Mouse (Mus musculus) gastrocnemius, postnatal 10 days (tissue): ENCODE results near the gene Usp29. TPM values are rescaled to one million over a fixed set of nuclear protein-coding genes. Genes with fewer than 3 reads are reported as not detected.
"Not testable (repeated sequence)": the region's sequence is repeated elsewhere in the genome, so short reads cannot be mapped to it uniquely, and the experiment has no call there.

ENCODE experiments used
- DNase-seq: peaks from one replicate; pipeline ENCODE4 v3.0.0; 2021; ENCODE audit warnings: mixed read lengths
- total RNA-seq, 2 experiments: library from RNA; stranded (reverse); gene quantifications; 2 replicates each; pipeline ENCODE4 v1.2.3; 2021

Usp29 gene
- total RNA-seq, 2 experiments from 2014 or later, result 5.9 to 6.5 TPM

- DNase-seq, result no peak
Observed at GRCm38 (mm10) chr7:6874448-6874847, 144.1 kb downstream of the Usp29 start.

DNA sequence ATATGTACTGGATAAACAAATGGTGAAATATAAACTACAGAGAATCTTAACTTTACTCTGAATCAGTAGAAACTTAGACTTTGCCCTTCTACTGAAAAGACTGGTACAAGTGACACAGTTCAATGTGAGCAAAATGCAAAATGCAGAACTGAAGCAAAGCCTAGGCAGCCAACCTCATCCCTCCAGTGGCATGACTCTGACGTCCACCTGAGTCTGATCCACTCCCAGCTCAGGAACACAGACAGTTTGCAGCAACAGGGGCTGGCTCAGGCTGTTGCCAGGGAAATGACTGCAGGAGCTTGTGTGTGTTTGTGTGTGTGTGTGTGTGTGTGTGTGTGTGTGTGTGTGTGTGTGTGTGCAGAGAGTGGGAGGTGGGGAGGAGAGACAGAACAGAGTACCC, 147.8 kb downstream of the Usp29 start:
- no peak for DNase-seq

- DNase-seq, result not testable (repeated sequence)
Observed at GRCm38 (mm10) chr7:6878849-6879248, 148.5 kb downstream of the Usp29 start.

DNA sequence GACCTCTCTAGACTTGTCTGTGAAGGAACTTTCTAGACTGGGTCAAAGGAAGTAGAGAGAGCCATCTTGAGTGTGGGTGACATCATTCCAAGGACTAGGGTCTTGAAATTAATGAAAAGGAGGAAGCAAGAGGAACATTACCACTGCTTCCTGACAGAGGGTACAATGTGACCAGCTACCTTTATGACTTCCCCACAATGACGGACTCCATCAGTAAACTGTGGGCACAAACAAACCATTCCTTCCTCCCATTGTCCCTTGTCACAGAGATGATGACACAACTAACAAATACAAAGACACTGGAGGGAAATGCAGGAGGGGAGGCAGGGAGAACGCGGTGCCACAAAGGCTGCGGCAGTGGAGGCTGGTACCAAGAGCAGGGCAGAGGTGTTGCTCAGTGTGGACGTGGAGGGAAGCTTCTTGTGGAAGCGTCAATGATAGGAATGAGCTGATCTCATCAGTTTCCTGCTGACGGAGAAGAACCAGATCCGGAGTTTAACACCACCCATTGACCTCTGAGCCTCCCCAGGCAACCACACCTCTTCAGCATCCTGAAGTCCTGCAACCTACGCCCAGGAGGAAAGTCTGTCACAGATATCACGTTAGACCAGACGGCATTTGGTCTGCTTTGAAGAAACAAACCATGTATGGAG, 149.3 kb downstream of the Usp29 start:
- no peak for DNase-seq

DNA sequence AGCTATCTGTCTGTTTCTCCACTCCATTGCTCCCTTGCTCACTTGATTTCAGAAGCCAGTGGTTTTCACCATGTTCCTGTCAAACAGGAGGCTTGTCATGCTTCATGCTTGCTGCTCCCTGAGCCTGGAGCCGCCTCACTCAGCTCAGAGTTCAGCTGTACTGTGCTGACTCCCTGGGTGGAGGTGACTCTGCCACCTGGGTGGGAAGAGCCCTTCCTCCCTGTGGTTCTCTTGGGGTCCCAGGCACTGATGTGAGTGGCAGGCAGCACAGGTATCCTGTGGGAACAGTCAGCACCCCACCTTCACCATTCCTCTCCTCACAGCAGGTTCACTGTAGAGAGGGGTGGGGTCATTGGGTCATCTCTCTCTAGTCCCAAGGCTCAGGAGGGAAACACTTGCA, 150.5 kb downstream of the Usp29 start:
- DNase-seq, result not testable (repeated sequence)

GRCm38 (mm10) chr7:6881473-6882046, 151.2 kb downstream of the Usp29 start:
- DNase-seq, result no peak

- no peak for DNase-seq
Observed at GRCm38 (mm10) chr7:6883376-6884147, 153.2 kb downstream of the Usp29 start.

- peak; percentile 28 for DNase-seq
Observed at GRCm38 (mm10) chr7:6885416-6885815, 155.0 kb downstream of the Usp29 start.

- DNase-seq, result no peak
Observed at GRCm38 (mm10) chr7:6886896-6887295, 156.5 kb downstream of the Usp29 start.

- no peak for DNase-seq
Observed at GRCm38 (mm10) chr7:6889871-6890270, 159.5 kb downstream of the Usp29 start.

DNA sequence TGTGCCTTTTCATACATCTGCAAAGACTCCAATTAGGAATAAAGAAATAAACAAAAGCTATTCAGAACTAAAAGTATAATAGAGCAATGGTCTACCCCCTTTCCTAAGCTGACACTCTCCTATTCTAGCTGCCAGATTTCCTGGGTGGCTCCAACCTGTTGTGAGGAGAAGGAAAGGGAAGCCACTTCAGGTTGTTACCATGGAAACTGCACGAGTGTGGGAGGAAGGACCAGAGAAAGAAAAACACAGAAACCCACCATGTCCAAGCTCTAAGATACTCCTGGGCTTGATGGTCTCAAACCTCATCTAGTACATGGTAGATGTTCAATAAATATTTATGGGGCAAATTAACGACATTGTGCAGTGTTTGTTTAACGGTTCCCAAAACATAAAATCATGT, 160.8 kb downstream of the Usp29 start:
- DNase-seq, result no peak

GRCm38 (mm10) chr7:6897021-6897420, 166.6 kb downstream of the Usp29 start:
- DNase-seq, result not testable (repeated sequence)

DNA sequence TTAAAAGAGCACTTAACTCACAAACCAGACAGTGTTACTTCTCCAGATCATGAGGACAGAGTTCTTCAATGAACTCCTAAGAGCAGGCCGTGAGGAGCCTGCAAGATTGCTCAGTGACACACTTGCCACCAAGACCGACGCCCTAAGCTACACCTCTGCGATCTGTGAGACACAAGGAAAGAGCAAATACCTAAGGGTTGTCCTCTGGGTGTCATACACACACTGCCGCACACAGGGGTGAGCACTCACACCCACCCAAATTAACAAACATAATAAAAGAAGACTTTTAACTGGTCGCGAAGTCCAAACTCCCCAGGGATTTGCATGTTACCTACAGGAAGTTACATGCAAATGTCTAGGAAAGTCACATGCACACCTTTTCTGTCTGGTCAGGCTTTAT, 170.3 kb downstream of the Usp29 start:
- DNase-seq, result no peak

- DNase-seq, result no peak
Observed at GRCm38 (mm10) chr7:6903489-6903888, 173.1 kb downstream of the Usp29 start.

GRCm38 (mm10) chr7:6910527-6910926, 180.1 kb downstream of the Usp29 start:
- DNase-seq, result no peak

DNA sequence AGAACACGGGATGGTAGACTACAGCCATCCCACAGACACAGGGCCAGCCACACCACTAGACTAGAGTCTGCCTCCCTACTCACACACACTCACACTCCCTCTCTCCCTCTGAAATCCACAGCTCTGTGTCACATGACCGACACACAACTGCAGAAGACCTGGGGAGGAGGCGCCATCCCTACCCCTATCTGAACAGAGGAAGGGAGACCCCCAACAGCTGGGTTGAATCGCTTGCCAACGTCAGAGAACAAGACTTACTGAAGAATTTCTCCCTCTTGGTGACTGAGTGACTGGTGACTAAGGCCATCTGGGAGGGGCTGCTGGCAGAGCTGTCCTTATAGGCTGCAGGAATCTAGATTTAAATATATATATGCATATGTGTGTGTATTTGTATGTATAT, 181.4 kb downstream of the Usp29 start:
- DNase-seq, result no peak

- DNase-seq, result peak; percentile 68
Observed at GRCm38 (mm10) chr7:6913439-6914380, 183.3 kb downstream of the Usp29 start.

DNA sequence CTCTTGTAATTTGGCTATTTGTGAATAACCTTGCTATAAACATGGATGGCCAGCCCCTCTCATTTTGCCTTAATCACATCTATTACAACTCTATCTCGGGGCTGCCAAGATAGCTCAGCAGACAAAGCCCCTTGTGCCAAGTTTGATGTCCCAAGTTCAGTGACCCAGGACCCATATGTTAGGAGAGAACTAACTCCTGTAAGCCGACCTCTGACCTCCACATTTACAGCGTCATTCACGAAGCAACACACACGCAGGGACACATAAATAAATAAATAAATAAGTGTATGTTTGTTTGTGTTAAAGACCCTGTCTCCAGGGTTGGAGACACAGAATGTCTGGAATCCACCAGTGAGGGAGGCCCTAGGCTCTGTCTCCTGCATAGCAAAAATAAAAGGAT, 186.7 kb downstream of the Usp29 start:
- no peak for DNase-seq

DNA sequence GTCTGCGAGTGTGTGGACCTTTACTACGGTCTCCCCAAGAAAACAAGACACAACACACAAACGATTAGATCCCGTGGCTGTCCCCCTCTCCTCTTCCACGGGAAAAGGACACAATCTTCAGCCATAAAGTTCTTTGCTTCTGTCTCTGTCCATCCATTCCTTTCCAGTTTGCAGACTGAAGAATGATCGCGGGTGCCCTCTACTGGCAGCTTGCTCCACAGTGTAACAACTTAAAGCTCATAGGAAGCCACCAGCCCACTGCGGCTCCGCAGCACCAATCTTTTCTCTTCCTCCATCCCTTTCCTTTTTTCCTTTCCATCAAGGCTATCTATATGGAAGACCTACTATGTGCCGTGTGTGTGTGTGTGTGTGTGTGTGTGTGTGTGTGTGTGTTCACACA, 187.9 kb downstream of the Usp29 start:
- DNase-seq, result peak; percentile 93

GRCm38 (mm10) chr7:6919131-6919870, 188.9 kb downstream of the Usp29 start:
- no peak for DNase-seq

DNA sequence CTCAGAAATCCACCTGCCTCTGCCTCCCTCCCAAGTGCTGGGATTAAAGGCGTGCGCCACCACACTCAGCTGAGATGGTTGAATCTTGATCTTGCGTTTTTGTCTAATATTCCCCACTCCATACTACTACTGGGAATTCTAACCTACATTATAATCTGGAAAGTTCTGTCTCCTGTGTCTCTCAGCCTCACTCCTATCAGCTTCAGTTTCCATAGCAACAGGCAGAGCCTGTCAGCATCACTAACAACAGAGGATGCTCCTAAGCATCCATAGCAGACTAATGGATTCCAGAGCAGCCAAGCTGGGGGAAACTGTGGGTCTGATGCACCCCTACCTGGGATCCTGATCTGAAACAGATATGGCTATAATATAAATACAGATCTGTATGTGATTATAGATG, 193.1 kb downstream of the Usp29 start:
- no peak for DNase-seq
